26 mouse cellular contexts compared by ENCODE assay signal in the genomic region with DNA sequence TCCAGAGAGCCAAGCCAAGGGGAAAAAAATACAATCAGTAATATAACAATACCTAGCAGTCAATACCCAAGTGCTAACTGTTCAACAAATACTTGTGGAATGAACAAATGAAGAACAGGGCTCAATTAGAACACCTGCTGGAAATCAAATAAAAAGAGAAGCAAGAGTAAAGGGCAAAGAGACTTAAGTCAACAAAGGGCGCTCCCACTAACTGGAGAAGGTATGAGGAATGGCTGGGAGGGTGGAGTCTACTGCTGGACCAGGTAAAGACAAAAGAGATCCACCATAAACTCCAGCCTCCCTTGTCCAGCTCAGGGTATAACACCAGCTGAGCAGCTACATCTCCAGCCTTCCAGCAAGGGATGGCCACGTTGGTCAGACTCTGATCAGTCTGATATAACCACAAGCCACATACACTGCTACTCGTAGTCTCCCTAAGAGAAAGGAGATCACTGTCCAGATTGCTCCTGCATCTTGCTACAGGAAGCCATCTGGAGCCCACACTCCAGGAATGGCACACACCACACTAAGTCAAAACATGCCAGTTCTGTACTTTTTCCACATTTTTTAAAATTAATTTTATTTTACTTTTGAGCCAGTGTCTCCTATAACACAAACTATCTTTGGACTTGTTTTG. TPM values are rescaled to one million over a fixed set of nuclear protein-coding genes. Genes with fewer than 3 reads are reported as not detected.
DNase-seq lines count a peak whose midpoint lies in the region; ATAC-seq and TF ChIP-seq lines count a peak whose summit lies in the region.
"Had no signal": no experiment of that assay in that cellular context is flagged by ENCODE, and none has a peak within 500 bp of the region (broad histone marks: within the 10 kb centered on the region; RNA-seq: fewer than 3 reads in every experiment).

No protein-coding gene starts in this region.

- H3K9ac ChIP-seq in lung, postnatal 0 days (replicated peaks; ENCODE audit: low read depth) = no peak overlapping the region
- no peak overlapping the region for H3K9ac ChIP-seq in intestine, postnatal 0 days (ENCODE audit: low read depth, low read length)
- H3K9ac ChIP-seq: embryonic facial prominence, embryonic 12.5 days; forebrain, embryonic 12.5 days; hindbrain, embryonic 12.5 days had no signal

- no peak overlapping the region for H3K27ac ChIP-seq in lung, postnatal 0 days (ENCODE audit: low read length)
- no peak overlapping the region for H3K27ac ChIP-seq in intestine, postnatal 0 days (ENCODE audit: low read depth, low read length)
- H3K27ac ChIP-seq: embryonic facial prominence, embryonic 12.5 days; forebrain, embryonic 12.5 days; hindbrain, embryonic 12.5 days; midbrain, embryonic 10.5 days had no signal

- H3K27me3 ChIP-seq in lung, postnatal 0 days (replicated peaks; ENCODE audit: insufficient read depth, low read length) = no peaks in the 10 kb centered on the region
- H3K27me3 ChIP-seq in intestine, postnatal 0 days (replicated peaks; ENCODE audit: control insufficient read depth, insufficient read depth, low read length) = no peaks in the 10 kb centered on the region
- H3K27me3 ChIP-seq: CH12.LX; embryonic facial prominence, embryonic 12.5 days; forebrain, embryonic 12.5 days; hindbrain, embryonic 12.5 days had no signal

- no peak overlapping the region for H3K4me3 ChIP-seq in lung, postnatal 0 days (ENCODE audit: low read depth, low read length)
- no peak overlapping the region for H3K4me3 ChIP-seq in intestine, postnatal 0 days (ENCODE audit: low read depth, low read length)
- H3K4me3 ChIP-seq: embryonic facial prominence, embryonic 12.5 days; erythroblast, embryonic 14.5 days; forebrain, embryonic 12.5 days; hindbrain, embryonic 12.5 days; midbrain, embryonic 10.5 days had no signal

- H3K36me3 ChIP-seq in lung, postnatal 0 days (ENCODE audit: insufficient read depth, low read length) = no peaks in the 10 kb centered on the region
- H3K36me3 ChIP-seq in intestine, postnatal 0 days (ENCODE audit: control insufficient read depth, insufficient read depth) = no peaks in the 10 kb centered on the region
- H3K36me3 ChIP-seq: embryonic facial prominence, embryonic 12.5 days; forebrain, embryonic 12.5 days; hindbrain, embryonic 12.5 days had no signal

- no peak for ATAC-seq in lung, postnatal 0 days
- ATAC-seq in intestine, postnatal 0 days = peak; percentile 39; the same call in 1 of the 2 replicates
- no peak for ATAC-seq in erythroblast, adult 5-6 weeks (replicated peaks; ENCODE audit: low FRiP score, poor library complexity, severe bottlenecking)
- ATAC-seq: inflammation-experienced regulatory T-cells, adult 6 months had no signal

- no peak for TF ChIP-seq EP300 in lung, postnatal 0 days (IDR thresholded peaks at IDR 0.05)

- H3K9me3 ChIP-seq in lung, postnatal 0 days (ENCODE audit: low read length) = no peaks in the 10 kb centered on the region
- H3K9me3 ChIP-seq in intestine, postnatal 0 days (ENCODE audit: control insufficient read depth) = no peaks in the 10 kb centered on the region
- H3K9me3 ChIP-seq: embryonic facial prominence, embryonic 12.5 days; forebrain, embryonic 12.5 days; G1E; hindbrain, embryonic 12.5 days; midbrain, embryonic 10.5 days had no signal

- no peaks in the 10 kb centered on the region for H3K4me1 ChIP-seq in lung, postnatal 0 days (ENCODE audit: insufficient read depth, low read depth, low read length)
- peaks cover 3% of the 10 kb centered on the region; the same call in 1 of the 2 replicates for H3K4me1 ChIP-seq in intestine, postnatal 0 days (replicated peaks; ENCODE audit: control insufficient read depth, insufficient read depth, low read length)
- H3K4me1 ChIP-seq: embryonic facial prominence, embryonic 12.5 days; forebrain, embryonic 12.5 days; hindbrain, embryonic 12.5 days had no signal

- WGBS in lung, postnatal 0 days = 76% methylated on average over 3 of the region's 3 CpGs
- 65% methylated on average over 3 of the region's 3 CpGs for WGBS in intestine, postnatal 0 days

- no peak for TF ChIP-seq CTCF in lung, postnatal 0 days (IDR thresholded peaks at IDR 0.05)
- no peak for TF ChIP-seq CTCF in intestine, postnatal 0 days (IDR thresholded peaks at IDR 0.05; ENCODE audit: low read depth)

- DNase-seq in heart, adult 11 months = peak; percentile 75
- no peak for DNase-seq in heart, adult 18-20 months
- peak; percentile 26 for DNase-seq in lung, postnatal 0 days (ENCODE audit: low spot score)
- no peak for DNase-seq in lung, adult 18-20 months
- DNase-seq in left cerebral cortex, adult 9 months (ENCODE audit: low spot score in 2 of 2) = no peak
- DNase-seq: adrenal gland, adult 2 months; B cell, adult 2 months; cerebellum, adult 18-20 months; cerebellum, postnatal 25 days; gastrocnemius, postnatal 10 days; kidney, postnatal 4 days; thymus, postnatal 25 days had no signal

- no peak overlapping the region for H3K4me2 ChIP-seq in lung, postnatal 0 days (replicated peaks; ENCODE audit: low read depth, low read length)
- H3K4me2 ChIP-seq in intestine, postnatal 0 days (replicated peaks; ENCODE audit: low read depth) = no peak overlapping the region
- H3K4me2 ChIP-seq: embryonic facial prominence, embryonic 12.5 days; forebrain, embryonic 12.5 days; hindbrain, embryonic 12.5 days had no signal

RNA-seq across cellular contexts. Expression of a gene that starts 6.2 kb away (rescaled TPM):
- 1 to 10 TPM; 6.2 to 6.3 TPM for total RNA-seq in heart, adult 18-20 months (2021)
- polyA plus RNA-seq in lung, postnatal 0 days (2015; fragmentation: Nextera tagmentation; extraction: Ambion mirVana) = 2.1 and 2.5 TPM in 2 replicates
- 2.1 and 2.3 TPM in 2 replicates for polyA plus RNA-seq in intestine, postnatal 0 days (2015; fragmentation: Nextera tagmentation; extraction: Ambion mirVana)
- 0.19 and 0.63 TPM in 2 replicates for total RNA-seq in erythroblast, adult 5-6 weeks (2015; ENCODE audit: low replicate concordance)
- total RNA-seq in erythroblast, adult 5-6 weeks (2017; ENCODE audit: low replicate concordance) = 0.60 and 2.0 TPM in 2 replicates

RNA-seq across cellular contexts. Expression of a gene that starts 42.0 kb away (rescaled TPM):
- total RNA-seq in heart, adult 18-20 months (2021) = 100 to 1,000 TPM; 264 to 279 TPM
- 41.8 and 49.0 TPM in 2 replicates for polyA plus RNA-seq in lung, postnatal 0 days (2015; fragmentation: Nextera tagmentation; extraction: Ambion mirVana)
- 68.9 and 70.0 TPM in 2 replicates for polyA plus RNA-seq in intestine, postnatal 0 days (2015; fragmentation: Nextera tagmentation; extraction: Ambion mirVana)
- 14.6 and 20.8 TPM in 2 replicates for total RNA-seq in erythroblast, adult 5-6 weeks (2015; ENCODE audit: low replicate concordance)
- total RNA-seq in erythroblast, adult 5-6 weeks (2017; ENCODE audit: low replicate concordance) = 31.6 and 35.8 TPM in 2 replicates

RNA-seq across cellular contexts. Expression of a gene that starts 49.4 kb away (rescaled TPM):
- 1 to 10 TPM; 7.8 to 8.0 TPM for total RNA-seq in heart, adult 18-20 months (2021)
- polyA plus RNA-seq in lung, postnatal 0 days (2015; fragmentation: Nextera tagmentation; extraction: Ambion mirVana) = 30.1 and 33.4 TPM in 2 replicates
- polyA plus RNA-seq in intestine, postnatal 0 days (2015; fragmentation: Nextera tagmentation; extraction: Ambion mirVana) = 15.0 and 15.6 TPM in 2 replicates
- 11.0 and 16.7 TPM in 2 replicates for total RNA-seq in erythroblast, adult 5-6 weeks (2015; ENCODE audit: low replicate concordance)
- total RNA-seq in erythroblast, adult 5-6 weeks (2017; ENCODE audit: low replicate concordance) = 4.6 and 5.1 TPM in 2 replicates

RNA-seq across cellular contexts. Expression of a gene that starts 49.5 kb away (rescaled TPM):
- total RNA-seq in heart, adult 18-20 months (2021) = not detected
- 1.1 and 1.2 TPM in 2 replicates for polyA plus RNA-seq in lung, postnatal 0 days (2015; fragmentation: Nextera tagmentation; extraction: Ambion mirVana)
- 0.07 and 0.08 TPM in 2 replicates for polyA plus RNA-seq in intestine, postnatal 0 days (2015; fragmentation: Nextera tagmentation; extraction: Ambion mirVana)
- total RNA-seq in erythroblast, adult 5-6 weeks (2015; ENCODE audit: low replicate concordance) = not detected in 2 replicates
- total RNA-seq in erythroblast, adult 5-6 weeks (2017; ENCODE audit: low replicate concordance) = not detected in 2 replicates
- total RNA-seq: granulocyte monocyte progenitor cell, adult 5-6 weeks; heart, postnatal 25 days; neutrophil, adult 5-6 weeks had no signal
- polyA plus RNA-seq: erythroblast, embryonic 14.5 days; G1E; liver, adult 2 months had no signal

Comparison
In these comparisons a context has a peak if more than half of its experiments do, and no peak if none do; other contexts are left out.
1. DNase-seq: peak in heart, adult 11 months (single experiment) and lung, postnatal 0 days (single experiment); none in heart, adult 18-20 months (0 of 2), lung, adult 18-20 months (0 of 2) and left cerebral cortex, adult 9 months (0 of 2).
2. RNA of a gene that starts 42.0 kb away (total RNA-seq): 264 to 279 TPM in heart, adult 18-20 months; 14.6 to 35.8 TPM in erythroblast, adult 5-6 weeks; every median in the first group is over 4 times any median in the second.